Mouse (Mus musculus): ENCODE data around the gene Cep68.

Gene Cep68

GRCm38 (mm10) chr11:20249296-20250110, at the start of gene Cep68:
TSS of gene Cep68 (minus strand) at chr11:20249429.
- DNase-seq, result peak; percentile 96 to 97

GRCm38 (mm10) chr11:20284463-20284862, 35.2 kb upstream of the Cep68 start:
- no peak for DNase-seq

GRCm38 (mm10) chr11:20282601-20283219, 33.5 kb upstream of the Cep68 start:
- no peak for DNase-seq

DNA sequence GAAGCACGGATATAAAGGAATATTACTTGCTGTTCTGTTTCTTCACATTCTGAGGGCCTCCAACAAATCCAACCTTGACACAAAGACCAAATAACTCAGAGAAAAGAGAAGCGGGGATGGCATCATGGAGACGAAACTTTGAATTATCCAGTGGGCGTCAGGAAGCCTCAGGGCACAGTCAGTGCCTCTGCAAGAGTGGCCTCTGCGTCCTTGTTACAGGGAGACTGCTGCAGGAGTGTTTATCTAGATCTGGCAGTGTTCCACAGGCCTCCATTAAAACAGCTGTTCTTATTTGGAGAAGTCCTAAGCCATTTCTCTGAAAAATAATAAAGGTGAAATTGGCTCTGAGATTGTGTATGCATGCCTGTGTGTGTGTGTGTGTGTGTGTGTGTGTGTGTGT, 31.8 kb upstream of the Cep68 start:
- no peak for DNase-seq

DNA sequence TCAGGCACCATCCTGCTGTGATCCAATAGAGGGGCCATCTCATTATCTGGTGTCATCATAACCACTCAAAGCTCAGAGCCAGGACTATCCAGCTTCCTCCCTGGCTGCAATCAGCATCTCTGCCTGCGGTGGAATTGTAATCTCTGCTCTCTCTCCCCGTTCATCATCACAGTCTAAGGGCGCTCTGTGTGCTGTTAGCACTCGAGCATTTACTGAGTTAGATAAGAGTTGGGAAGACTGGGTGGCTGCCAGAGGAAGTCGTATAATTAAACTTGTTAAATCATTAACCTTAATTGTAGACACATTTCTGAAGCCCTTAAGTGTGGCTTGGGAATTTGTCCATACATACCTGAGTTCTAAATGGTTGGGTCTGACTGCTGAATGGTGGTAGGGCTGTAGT, 29.5 kb upstream of the Cep68 start:
- no peak for DNase-seq

DNA sequence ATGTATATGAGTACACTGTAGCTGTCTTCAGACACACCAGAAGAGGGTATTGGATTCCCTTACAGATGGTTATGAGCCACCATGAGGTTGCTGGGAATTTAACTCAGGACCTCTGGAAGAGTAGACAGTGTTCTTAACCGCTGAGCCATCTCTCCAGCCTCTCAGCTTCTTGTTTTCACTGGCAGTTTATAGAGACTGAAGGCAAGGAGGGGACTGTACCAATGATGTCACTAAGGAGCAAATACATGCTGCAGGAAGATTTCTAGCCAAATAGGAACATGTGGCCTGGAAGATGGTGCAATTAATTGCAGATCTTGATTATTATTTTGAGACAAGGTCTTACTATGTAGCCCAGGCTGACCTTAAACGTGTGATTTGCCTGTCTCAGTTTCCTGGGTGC, 27.9 kb upstream of the Cep68 start:
- DNase-seq, result no peak

DNA sequence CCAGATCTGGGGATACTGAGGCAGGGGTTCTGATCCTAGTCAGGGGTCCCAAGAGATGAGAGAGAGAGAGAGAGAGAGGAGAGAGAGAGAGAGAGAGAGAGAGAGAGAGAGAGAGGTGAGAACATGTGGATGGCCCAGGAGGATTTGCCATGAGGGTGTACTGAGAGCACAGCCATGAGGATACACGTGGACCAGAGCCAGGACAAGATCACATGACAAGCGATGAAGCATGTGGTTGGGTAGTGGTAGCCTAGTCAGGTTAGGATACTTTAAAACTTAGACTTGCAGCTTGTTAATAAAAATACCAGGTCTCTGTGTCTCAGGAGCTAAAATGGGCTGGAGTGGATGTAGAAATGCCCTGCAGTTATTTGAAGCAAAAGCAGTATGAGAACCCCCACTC, 26.7 kb upstream of the Cep68 start:
- no peak for DNase-seq

DNA sequence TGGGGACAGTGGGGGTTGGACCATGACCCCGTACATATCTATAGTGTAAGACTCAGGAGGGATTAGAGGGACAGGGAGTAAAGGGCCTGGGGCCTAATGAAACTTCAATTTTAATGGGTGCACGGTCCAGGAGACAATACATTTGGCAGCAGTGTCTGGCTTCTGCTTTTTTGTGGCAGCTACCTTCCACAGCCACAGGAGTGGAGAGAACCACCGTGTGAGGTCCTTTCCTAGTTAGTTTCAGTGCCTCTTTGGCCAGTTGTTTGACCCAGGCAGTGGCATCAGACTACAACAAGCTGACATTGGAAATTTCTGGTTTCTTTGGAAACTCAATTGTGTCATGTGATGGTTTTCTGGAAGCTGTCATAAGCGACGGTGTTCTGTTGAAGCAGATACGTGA, 20.7 kb upstream of the Cep68 start:
- no peak for DNase-seq

DNA sequence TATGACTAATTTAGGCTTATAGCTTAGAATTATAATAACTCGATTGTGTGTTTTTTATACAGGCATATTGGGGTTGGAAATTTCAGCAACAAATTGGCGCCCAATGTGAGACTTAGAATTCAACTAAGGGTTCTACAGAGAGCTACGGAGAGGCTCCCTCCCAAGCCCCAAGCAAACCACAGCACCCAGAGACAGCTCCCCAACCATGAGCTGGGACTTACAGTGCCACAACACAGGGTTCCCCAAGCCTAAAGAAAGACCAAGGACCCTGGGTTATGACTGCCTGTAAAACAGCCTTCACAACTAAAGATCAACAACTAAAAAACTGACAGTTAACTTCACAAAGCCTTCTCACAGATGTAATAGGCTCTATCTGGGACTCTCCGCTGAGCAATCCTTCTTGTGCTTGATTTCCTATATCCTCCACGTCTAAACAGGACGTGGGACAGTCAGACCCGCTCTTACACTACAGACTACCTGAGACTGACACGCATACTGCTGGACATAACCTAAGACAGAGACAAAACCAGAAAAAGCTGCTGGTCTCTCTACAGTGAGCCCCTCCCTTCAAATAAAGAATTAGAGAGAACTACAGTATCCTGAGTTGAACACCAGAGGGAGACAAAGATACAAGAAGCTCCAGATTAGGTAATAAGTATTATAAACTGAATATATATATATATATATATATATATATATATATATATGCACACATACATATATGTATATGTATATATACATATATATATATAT, 13.6 kb upstream of the Cep68 start:
- peak in 1 of 2 experiments; percentile 39 for DNase-seq

- DNase-seq, result no peak
These were observed 5.6 kb upstream of the Cep68 start for GRCm38 (mm10) chr11:20254791-20255190.

- no peak for DNase-seq
These were observed 3.9 kb upstream of the Cep68 start for GRCm38 (mm10) chr11:20253088-20253487.

DNA sequence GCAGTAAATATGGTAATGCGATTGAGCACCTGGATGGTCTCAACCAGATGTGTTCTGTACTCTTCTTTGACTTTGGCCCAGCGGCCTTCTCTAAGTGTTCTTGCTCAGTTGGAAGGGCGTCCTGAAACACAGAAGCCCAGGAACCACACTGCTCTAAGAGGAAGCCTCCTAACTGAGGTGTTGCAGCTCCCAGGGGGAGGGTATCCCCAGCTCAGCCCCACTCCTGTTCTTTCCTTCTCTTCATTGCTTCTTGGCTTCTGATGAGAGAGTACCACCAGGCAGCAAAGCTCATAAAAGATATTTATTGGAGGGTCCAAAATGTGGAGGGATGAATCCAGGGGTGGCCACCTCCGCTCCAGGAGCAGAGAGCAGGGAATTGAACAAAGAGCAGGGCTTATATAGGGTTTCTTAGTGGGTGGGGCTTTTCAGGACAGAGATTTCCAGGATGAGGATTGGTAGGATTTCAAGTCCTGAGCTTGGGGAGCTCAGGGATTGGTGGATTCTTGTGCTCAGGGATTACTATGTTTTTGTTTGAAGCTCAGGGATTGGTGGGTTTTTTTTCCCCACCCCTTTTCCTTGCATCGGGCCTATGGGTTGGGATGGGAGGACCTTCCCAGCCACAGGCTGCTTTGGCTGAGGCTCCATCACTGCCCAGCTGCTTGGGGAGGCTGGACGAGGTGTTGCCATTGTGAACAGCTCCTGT, 1.4 kb upstream of the Cep68 start:
- DNase-seq, result no peak

- DNase-seq, result no peak
These were observed 389 bp downstream of the Cep68 start for GRCm38 (mm10) chr11:20248840-20249239.

GRCm38 (mm10) chr11:20248277-20248676, 952 bp downstream of the Cep68 start:
- no peak for DNase-seq

- no peak for DNase-seq
These were observed 1.9 kb downstream of the Cep68 start for GRCm38 (mm10) chr11:20247146-20247855.

DNA sequence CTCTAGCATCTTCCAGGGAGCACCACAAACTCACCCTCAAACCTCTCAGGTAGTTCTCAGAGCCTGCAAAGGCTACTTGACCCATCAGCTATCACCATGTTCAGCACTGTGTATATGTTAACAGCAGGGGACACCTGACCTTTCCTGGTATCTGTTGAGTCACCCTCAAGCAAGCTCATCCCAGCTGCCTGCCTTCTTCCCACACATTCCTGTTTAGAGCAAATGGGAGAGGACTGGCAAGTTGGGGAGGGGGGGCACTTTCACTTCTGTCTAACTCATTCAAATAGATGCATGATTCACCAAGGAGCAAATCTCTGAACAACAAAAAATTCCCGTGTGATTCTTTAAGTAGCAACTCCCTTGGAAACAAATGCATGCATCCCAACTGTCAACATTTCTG, 2.6 kb downstream of the Cep68 start:
- DNase-seq, result no peak

GRCm38 (mm10) chr11:20245316-20245715, 3.9 kb downstream of the Cep68 start:
- DNase-seq, result no peak

DNA sequence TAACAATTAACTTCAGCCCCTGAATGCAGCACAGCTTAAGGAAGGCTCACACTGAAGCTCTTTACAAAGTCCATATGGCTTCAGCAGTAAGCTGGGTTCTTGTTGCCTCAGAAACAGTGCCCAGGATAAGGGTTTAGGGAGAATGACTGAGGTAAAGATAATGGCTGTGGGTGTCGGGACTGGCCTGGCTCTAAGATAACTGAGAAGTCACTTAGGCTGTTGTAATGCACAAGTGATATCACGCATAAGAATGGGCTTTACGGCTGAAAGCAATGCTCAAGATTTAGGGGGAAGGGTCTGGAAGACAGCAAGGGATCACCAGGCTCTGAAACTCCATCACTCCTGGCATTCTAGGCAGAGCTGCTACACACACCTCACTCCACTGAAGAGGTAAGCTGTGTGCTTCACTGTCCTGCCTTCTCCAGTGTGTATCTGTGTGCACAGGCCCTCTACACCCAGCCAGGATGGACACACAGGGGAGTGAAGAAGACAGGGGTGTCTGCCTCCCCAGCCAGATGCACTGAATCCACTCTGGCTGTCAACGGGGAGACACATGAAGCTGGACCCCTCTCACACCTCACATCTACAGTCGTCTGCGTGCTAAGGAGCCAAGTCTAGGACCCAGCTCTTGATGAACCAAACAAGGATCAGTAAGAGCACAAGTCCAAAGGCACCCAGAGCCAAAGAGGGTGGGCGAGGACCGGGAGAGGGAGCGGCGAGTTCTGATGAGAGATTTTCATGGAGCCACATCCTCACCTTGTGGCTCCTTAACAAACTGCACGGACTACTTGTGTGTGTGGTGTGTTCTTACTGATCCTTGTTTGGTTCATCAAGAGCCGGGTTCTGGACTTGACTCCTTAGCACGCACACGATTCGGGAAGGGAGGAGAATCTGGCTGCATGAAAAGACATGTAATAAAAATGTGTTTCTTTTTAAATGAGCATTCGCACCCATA, 4.6 kb downstream of the Cep68 start:
- DNase-seq, result no peak

GRCm38 (mm10) chr11:20243214-20243913, 5.9 kb downstream of the Cep68 start:
- no peak for DNase-seq

- DNase-seq, result no peak
These were observed 6.7 kb downstream of the Cep68 start for GRCm38 (mm10) chr11:20242366-20243056.

Data from cerebellum, postnatal 14 days (tissue).